Mouse (Mus musculus) gastrocnemius, adult 8-10 months (tissue): ENCODE measurements around the gene Ap2m1. TPM values are rescaled to one million over a fixed set of nuclear protein-coding genes. Genes with fewer than 3 reads are reported as not detected.
"Not testable (repeated sequence)": the region's sequence is repeated elsewhere in the genome, so short reads cannot be mapped to it uniquely, and the experiment has no call there.

ENCODE experiments used
- DNase-seq, 2 experiments: peaks; one replicate each; pipeline ENCODE4 v3.0.0; 2022; ENCODE audit warnings: low spot score in 2 of 2
- total RNA-seq, 4 experiments: library from RNA; stranded (reverse); gene quantifications; 2 replicates each; pipeline ENCODE4 v1.2.4; 2022

Ap2m1 gene
- total RNA-seq = 100 to 1,000 TPM; 113 to 138 (median 134) TPM

- peak; percentile 88 to 90 for DNase-seq
Measured at GRCm38 (mm10) chr16:20535296-20536080, at the start of gene Ap2m1. Ap2m1 (plus strand) TSS chr16:20535478.

- no peak for DNase-seq
Measured at GRCm38 (mm10) chr16:20486048-20486447, 49.2 kb upstream of the Ap2m1 start.

GRCm38 (mm10) chr16:20488151-20488550, 47.1 kb upstream of the Ap2m1 start:
- DNase-seq = no peak

- DNase-seq = not testable (repeated sequence)
Measured at GRCm38 (mm10) chr16:20488751-20489150, 46.5 kb upstream of the Ap2m1 start.

- DNase-seq = no peak
Measured at GRCm38 (mm10) chr16:20489233-20489632, 46.0 kb upstream of the Ap2m1 start.

- no peak for DNase-seq
Measured at GRCm38 (mm10) chr16:20490581-20490980, 44.7 kb upstream of the Ap2m1 start.

GRCm38 (mm10) chr16:20491301-20491700, 44.0 kb upstream of the Ap2m1 start:
- DNase-seq = no peak

- DNase-seq = no peak
Measured at GRCm38 (mm10) chr16:20493452-20493851, 41.8 kb upstream of the Ap2m1 start.

- peak in 1 of 2 experiments; percentile 22 for DNase-seq
Measured at GRCm38 (mm10) chr16:20496671-20497600, 38.3 kb upstream of the Ap2m1 start.

GRCm38 (mm10) chr16:20497980-20498676, 37.1 kb upstream of the Ap2m1 start:
- no peak for DNase-seq

- peak; percentile 87 to 91 for DNase-seq
Measured at GRCm38 (mm10) chr16:20498677-20499475, 36.4 kb upstream of the Ap2m1 start, which contains the start of gene Eif2b5. Eif2b5 (plus strand) TSS chr16:20498817.

GRCm38 (mm10) chr16:20506000-20506399, 29.3 kb upstream of the Ap2m1 start:
- DNase-seq = no peak

- DNase-seq = no peak
Measured at GRCm38 (mm10) chr16:20509349-20509748, 25.9 kb upstream of the Ap2m1 start.

GRCm38 (mm10) chr16:20511277-20511847, 23.9 kb upstream of the Ap2m1 start:
- DNase-seq = no peak

GRCm38 (mm10) chr16:20516032-20516431, 19.2 kb upstream of the Ap2m1 start:
- DNase-seq = no peak

GRCm38 (mm10) chr16:20516726-20517201, 18.5 kb upstream of the Ap2m1 start, which contains the start of gene Dvl3:
Dvl3 (plus strand) TSS chr16:20516982.
- peak; percentile 84 to 89 for DNase-seq

- no peak for DNase-seq
Measured at GRCm38 (mm10) chr16:20517216-20517615, 18.1 kb upstream of the Ap2m1 start.

- no peak for DNase-seq
Measured at GRCm38 (mm10) chr16:20517701-20518374, 17.4 kb upstream of the Ap2m1 start.

- no peak for DNase-seq
Measured at GRCm38 (mm10) chr16:20523886-20524285, 11.4 kb upstream of the Ap2m1 start.
